Mouse (Mus musculus): Measurements from ENCODE around the gene Ncapd2.

Gene Ncapd2

DNA sequence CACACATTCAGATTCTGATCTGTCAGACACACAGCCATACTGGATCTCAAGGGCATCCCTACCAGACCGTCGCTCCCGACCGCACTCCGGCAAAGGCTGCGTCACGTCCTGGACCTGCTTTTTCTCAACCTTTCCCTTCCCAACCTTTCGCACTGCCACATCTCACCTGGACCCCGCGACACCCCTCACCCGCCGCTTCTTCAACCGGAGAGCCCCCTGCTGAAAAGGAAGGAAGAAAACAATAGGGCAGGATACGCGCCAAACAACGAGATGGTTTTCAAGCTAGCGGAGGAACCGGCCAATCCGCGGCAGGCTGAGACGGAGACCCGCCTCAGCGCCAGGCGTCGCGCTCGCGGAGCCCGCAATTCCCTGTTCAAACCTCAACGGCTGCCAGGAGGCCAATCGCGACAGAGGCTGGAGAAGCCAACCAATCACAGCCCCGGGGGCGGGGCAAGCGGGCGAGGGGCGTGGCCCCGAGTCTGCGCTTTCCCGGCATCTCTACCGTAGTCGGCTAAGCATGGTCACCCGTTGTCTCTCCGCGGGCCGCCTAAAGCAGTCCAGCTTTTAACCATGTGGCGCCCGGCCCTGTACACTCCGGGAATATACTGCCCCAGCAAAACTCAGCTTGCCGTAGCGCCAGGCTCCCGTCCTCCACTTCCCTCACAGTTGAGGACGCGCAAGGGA lies at the start of gene Ncapd2, which contains the start of gene Mrpl51:
Ncapd2 (minus strand) TSS at position 370 of the 684 bp plus-strand sequence.
Mrpl51 (plus strand) TSS at position 470 of the 684 bp plus-strand sequence.
- peak; percentile 99 for DNase-seq

DNA sequence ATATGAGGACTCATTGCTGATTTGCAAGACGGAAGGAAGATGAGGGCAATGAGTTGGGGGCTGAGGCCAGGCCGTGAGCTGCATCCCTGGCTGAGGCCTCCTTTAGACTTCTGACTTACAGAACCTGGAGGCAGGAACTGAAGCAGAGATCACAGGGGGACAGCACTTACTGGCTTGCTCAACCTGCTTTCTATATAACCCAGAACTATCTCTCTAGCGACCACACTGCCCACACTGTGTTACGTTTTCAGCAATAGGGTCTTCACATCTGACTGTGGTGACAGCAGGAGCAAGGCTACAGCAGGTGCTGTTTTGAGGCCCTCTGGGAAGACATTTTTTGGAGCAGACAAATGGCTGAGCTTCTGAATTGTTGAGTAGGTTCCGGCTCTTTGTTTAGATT lies 49.1 kb upstream of the Ncapd2 start:
- DNase-seq = no peak

GRCm38 (mm10) chr6:125239547-125239946 lies 48.0 kb upstream of the Ncapd2 start:
- DNase-seq = no peak

DNA sequence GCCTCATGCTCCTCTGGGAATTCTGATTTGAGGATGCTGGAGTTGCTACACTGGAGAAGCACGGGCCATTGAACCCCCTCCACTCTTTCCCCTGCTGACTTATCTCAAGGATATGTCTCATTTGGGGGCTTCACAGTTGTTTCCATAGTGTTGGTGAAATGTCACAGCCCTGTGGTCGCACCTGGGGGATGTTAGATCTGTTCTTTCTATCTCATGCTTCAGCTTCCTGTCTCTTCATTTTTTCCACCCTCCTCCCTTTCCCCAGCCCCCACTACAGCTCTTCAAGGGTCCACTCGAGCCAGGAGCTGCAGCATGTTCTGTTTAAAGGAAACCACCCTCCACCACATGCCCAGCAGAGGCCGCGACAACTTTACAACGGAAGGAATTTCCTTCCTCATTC lies 46.9 kb upstream of the Ncapd2 start:
- peak; percentile 38 for DNase-seq

GRCm38 (mm10) chr6:125237421-125237820 lies 45.9 kb upstream of the Ncapd2 start:
- no peak for DNase-seq

GRCm38 (mm10) chr6:125236782-125237181 lies 45.3 kb upstream of the Ncapd2 start, which contains the start of gene Cd27:
Cd27 (minus strand) TSS chr6:125237010.
- DNase-seq = no peak

- DNase-seq = no peak
Observed at GRCm38 (mm10) chr6:125236341-125236740, 44.8 kb upstream of the Ncapd2 start.

GRCm38 (mm10) chr6:125234520-125234828 lies 43.0 kb upstream of the Ncapd2 start:
- no peak for DNase-seq

DNA sequence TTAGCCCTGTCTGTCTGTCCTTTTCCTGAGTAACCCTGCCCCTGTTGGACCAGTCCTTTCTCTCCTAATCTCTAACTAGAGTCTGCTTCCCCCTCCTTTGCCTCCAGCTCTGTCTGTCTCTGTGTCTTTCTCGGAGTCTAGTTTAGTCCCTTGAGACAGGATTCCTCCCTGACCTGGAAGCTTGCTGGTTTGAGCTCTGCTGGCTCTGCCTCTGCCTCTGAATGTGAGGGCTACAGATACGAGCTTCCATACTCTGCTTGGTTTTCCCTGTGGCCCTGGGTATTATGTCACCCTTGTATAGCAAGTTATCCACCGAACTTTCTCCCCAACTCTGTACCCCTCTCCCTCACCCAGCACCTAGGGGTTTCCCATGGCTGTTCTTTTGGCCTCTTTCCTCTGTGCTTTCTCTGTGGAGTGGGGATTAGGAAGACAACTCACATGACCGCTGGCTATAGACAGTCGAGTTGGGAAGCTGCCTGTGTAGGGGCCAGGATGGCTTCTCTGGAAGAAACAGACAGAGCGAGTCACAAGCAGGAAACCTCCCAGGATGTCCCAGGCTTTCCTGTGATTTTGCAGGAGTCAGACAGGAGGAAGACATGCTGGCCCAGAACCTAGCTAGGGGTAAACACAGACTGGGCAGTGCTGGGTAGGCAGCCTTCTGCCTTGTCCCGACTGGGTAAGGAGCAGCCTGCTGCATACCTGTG lies 42.5 kb upstream of the Ncapd2 start:
- DNase-seq = peak; percentile 40

DNA sequence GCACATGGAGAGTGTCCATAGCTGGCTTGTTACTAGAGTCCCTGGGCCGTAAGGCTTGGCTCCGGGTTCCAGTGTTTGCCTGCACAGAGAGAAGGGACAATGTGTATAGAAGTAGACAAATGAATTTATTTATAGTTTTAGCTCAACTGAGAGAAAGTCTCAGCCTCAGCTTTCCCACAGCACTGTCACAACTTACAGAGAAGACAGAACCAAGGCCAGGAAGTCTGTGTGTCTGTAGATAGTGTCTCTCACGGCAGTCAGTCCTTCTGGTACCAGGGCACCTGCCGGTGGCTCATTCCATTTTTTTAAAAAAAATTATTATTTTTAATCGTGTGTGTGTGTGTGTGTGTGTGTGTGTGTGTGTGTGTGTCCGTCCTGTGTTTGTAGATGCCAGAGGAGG lies 41.0 kb upstream of the Ncapd2 start:
- DNase-seq = no peak

- DNase-seq = peak; percentile 22
Observed at GRCm38 (mm10) chr6:125232045-125232437, 40.5 kb upstream of the Ncapd2 start.

DNA sequence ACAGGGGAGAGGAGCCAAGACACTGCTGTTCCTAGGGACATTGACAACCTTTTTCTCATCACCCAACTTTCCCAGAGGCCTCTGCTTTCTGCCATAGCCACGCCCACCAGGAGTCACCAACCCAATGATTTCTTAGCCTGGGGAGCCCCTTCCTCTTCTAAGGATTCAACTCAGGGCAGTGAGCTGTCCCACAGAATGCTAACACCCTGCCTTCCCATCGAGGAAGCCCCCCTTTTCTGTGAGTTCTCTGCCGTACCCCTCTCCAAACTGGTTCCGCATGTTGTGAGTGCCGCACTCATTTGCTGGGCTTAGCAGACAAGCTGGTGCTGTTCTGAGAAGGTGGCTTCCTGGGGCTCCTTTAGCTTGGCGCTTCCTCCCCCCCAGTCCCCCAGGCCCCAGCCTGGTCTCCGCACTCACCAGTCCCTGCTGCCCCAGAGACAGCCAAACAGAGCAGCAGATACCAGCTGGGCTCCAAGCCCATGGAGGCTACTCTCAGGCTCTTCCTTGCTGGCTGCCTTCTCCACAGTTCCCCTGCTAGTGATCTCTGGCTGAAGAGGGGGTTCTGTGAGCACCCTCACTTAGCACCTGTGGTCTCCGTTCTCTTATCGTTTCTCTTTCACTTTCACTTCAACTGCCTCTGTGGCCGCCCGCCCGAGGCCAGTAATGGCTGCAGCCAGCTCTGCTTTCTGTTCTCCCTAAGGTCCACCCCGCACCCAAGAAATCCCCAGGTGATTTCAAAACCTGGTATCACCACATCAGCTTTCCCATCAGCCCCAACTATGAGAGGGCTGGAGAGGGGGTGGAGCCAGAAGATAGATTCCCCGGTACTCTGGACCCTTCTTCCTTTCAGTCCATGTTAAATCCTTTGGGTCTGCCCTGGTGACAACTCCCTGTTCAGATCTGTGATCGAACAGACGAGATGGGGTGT lies 39.9 kb upstream of the Ncapd2 start, which contains the start of gene Tapbpl:
Tapbpl (minus strand) TSS at position 744 of the 928 bp plus-strand sequence.
- peak; percentile 69 for DNase-seq

DNA sequence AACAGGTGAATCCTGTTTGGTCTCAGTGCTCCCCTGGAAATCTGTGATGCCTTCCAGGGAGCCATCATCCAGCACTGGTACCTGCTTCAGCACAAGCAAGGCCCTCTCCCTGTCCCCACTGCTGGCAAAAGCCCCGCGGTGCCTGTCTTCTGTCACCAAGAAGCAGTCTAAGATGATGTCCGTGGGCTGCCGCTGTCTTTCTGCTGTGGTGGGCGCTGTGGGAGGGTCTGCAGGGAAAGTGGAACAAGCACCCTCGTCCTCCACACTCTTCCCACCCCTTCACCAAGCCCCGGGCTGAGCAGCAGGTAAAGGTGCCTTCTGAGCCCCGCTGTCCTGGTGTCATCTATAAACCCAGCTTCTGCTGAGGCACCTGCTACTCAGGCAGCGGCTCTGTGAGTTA lies 39.1 kb upstream of the Ncapd2 start:
- DNase-seq = no peak

DNA sequence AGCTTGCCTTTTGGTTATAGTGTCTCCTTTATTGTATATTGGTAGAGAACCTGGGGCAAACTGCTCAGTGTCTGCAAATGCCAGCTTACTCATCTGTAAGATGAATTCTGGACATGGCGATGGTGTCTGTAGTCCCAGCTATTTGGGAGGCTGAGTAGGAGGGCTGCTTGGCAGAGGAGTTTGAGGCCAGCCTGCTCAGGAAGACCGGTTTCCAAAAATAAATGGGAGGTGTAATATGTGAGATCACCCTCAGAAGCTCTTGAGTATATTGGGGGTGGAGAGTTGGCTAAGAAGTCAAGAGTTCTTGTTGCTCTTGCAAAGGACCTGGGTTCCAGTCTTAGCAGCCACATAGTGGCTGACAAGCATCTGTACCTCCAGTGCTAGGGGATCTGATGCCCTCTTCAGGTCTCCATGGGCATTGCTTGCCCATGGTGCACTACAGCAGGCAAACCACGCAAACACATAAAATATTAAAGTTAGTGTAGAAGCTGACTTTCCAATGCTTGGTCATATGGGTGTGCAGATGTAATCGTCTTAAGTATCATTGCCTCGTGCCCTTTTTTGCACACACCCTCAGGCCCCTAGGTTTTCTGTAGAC lies 34.1 kb upstream of the Ncapd2 start:
- peak; percentile 33 for DNase-seq

- no peak for DNase-seq
Observed at GRCm38 (mm10) chr6:125222577-125222976, 31.1 kb upstream of the Ncapd2 start.

DNA sequence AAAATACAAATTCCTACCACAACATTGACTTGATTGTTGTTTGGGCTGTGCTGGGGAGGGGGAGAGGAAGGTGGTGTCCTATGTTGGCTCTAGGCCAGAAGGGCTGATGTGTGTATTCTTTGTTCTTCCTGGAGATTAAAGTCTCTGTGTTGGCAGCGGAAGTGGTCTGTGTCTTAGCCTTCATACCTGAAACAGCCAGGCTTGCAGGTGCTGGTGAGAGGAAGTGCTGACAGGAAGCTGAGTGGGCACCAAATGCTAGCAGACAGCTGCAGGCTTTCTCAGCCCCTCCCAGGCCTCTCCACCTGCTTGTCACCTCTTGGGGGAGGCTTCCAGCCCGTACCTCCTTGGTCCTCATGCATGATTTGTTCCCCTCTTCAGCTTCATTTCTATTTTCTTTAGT lies 30.6 kb upstream of the Ncapd2 start:
- DNase-seq = peak; percentile 43

DNA sequence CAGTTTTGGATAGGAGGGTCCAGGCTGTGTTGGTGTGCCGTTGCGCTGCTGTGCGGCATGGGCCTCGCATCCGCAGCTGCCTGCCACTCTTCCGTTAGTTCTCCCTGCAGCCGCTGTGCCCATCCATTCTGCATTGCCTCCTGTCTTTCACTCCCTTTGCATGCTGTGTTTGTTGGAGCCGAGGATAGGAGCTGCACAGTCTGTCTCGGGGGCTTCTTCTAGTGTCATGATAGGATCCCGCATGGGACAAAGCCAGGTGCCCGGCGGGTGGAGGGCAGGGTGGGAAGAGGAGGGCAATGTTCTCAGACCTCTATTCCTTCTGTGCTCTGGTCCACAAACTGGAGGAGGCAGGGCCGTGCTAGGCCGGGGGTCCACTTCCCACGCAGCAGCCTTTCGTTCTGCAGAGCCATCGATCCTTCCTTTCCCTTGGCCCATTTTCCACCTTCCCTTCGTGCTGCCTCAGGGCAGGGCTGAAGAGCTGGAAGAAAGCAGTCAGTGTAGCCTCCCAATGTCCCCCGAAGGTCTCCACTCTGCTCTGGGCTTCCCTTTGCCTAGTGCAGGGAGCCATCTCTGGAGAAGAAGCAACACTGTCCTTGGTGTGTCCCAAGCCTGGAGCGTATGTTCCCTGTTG lies 29.7 kb upstream of the Ncapd2 start:
- no peak for DNase-seq

DNA sequence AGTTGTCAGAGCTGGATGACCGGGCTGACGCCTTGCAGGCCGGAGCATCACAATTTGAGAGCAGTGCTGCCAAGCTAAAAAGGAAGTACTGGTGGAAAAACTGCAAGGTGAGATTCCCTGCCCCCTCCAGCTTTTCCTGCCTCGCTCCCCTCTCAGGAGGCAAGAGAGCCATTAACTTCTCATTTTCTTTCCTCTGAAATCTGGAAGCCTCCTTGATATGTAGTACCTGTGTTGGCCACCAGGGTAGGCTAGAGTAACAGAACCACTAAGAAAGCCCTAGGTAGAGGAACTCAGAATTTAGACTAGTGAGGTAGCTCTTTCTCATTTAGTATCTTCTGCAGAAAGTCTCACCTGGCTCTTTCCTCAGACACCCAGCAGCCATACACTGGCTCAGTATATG lies 27.5 kb upstream of the Ncapd2 start:
- peak; percentile 75 for DNase-seq

GRCm38 (mm10) chr6:125217899-125218298 lies 26.4 kb upstream of the Ncapd2 start:
- DNase-seq = no peak

DNA sequence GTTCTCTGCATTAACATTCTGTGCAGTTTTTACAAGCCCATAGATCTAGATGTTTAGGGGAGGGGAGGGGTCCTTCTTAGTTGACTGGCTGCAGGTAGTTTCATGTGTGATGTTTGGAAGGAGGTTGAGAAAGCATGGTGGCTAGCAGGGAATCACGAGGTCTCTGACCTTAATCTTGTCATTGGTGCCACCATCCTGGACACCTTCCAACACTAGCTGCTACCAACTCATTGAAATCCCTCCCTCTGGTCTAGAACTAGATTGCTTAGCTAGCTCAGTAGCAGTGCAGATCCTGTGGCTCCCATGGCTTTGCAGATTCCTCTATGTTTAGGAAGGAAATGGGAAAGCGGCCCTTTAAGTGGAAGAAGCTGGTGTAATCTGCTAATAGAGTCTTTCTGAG lies 25.4 kb upstream of the Ncapd2 start:
- DNase-seq = no peak

DNA sequence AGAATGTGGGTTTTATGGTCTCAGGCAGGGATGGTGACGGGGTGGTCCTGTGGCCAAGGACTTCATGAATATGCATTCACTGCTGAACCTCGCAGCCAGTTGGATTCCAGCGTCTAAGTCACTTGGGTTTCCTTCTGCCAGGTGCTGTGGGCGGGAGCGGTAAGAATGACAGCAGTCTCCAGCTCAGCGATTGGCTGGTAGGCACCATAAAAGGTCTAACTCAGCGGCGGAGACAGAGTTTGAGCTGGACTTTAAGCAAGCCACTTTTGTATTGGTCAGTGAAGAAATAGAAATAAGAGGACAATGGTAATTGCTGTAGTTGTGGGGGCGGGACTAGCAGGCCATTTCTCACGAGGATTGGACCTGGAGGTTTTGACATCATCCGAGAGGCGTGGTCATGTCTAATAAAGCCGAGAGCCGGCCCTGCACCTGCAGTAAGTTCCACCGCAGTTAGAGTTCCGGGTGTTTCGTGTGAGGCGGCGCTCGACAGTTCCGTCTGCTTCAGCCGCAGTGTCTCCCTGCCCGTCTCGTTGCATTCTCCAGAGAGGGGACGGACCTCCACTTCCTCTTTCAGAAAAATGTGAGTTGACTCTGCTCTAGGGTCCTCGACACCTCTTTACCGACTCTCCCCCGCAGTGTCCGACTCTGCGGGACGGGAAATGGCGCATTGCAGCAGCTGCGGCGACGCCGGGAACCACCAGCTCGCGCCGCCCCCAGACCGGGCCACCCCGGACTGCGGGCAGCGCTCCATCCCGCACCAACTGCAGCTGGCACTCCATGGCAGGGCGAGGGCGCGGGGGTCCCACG lies 23.9 kb upstream of the Ncapd2 start, which contains the start of gene Vamp1:
Vamp1 (plus strand) TSS at position 404 of the 807 bp plus-strand sequence.
- peak; percentile 96 for DNase-seq
